In genomic region chr19:53087268-53088143, GRCm38 (mm10) we compare ENCODE assay signal across 8 mouse cellular contexts. TPM values are rescaled to one million over a fixed set of nuclear protein-coding genes. Genes with fewer than 3 reads are reported as not detected.
DNase-seq lines count a peak whose midpoint lies in the region; TF ChIP-seq lines count a peak whose summit lies in the region.

No protein-coding gene starts in this region.

- 35% methylated on average over 25 of the region's 25 CpGs for WGBS in heart, adult 2 months

- H3K9ac ChIP-seq in heart, adult 2 months (ENCODE audit: low read depth, low read length), result peak overlapping the region; percentile 82

- no peaks in the 10 kb centered on the region for H3K27me3 ChIP-seq in heart, adult 2 months (ENCODE audit: control insufficient read depth, insufficient read depth, low read length)

- TF ChIP-seq EP300 in heart, adult 2 months (IDR thresholded peaks at IDR 0.05; ENCODE audit: insufficient read depth, low read depth, low read length), result no peak

- H3K4me1 ChIP-seq in heart, adult 2 months (ENCODE audit: control insufficient read depth, insufficient read depth, low read length), result peaks cover 5% of the 10 kb centered on the region

- peak overlapping the region; percentile 27; the same call in 1 of the 2 replicates for H3K4me3 ChIP-seq in heart, adult 2 months

- DNase-seq in retina, postnatal 1 day, result peak; percentile 35
- DNase-seq in retina, embryonic 14.5 days (ENCODE audit: low spot score), result no peak
- DNase-seq in heart, adult 2 months, result peak; percentile 50 to 52
- DNase-seq in kidney, adult 9 months, result peak; percentile 32
- peak; percentile 38 for DNase-seq in lung, postnatal 14 days
- DNase-seq in frontal cortex, postnatal 25 days (ENCODE audit: low spot score in 2 of 2), result no peak
- DNase-seq in left cerebral cortex, postnatal 36 days (ENCODE audit: low spot score in 2 of 2), result no peak
- DNase-seq in spleen, adult 18-20 months, result no peak

- no peaks in the 10 kb centered on the region for H3K36me3 ChIP-seq in heart, adult 2 months (ENCODE audit: control insufficient read depth, insufficient read depth, low read length)

- TF ChIP-seq CTCF in heart, adult 2 months (IDR thresholded peaks at IDR 0.05), result no peak

- intact Hi-C loops in heart, adult 2 months (cut with DNase I), result loop anchor here (5.0 kb wide), 1 partner anchor 45 kb away; no protein-coding TSS in a partner anchor
- intact Hi-C loops in left cerebral cortex, postnatal 36 days (cut with DNase I), result no loop called here

- H3K79me2 ChIP-seq in heart, adult 2 months (replicated peaks; ENCODE audit: control insufficient read depth, insufficient read depth, low read length), result no peaks in the 10 kb centered on the region

- 0 out of 2 replicates have a peak, but pooled peaks have one; percentile 8 for TF ChIP-seq POLR2A in heart, adult 2 months (IDR thresholded peaks at IDR 0.05; ENCODE audit: insufficient read depth, low read depth, low read length)

- H3K27ac ChIP-seq in heart, adult 2 months, result peak overlapping the region; percentile 72

RNA-seq across cellular contexts. Expression of gene Xpnpep1, which starts 47.5 kb away (rescaled TPM):
- 10 to 100 TPM; 59.8 to 70.1 TPM for total RNA-seq in heart, adult 2 months (2021)
- polyA plus RNA-seq in heart, adult 2 months (2012; rRNA removed), result 49.8 and 71.9 TPM in 2 replicates
- total RNA-seq in left cerebral cortex, postnatal 36 days (2021), result 10 to 100 TPM; 61.8 to 70.3 TPM

RNA-seq across cellular contexts. Expression of gene Add3, which starts 52.7 kb away (rescaled TPM):
- total RNA-seq in heart, adult 2 months (2021), result 10 to 100 TPM; 38.9 to 50.5 TPM
- 25.2 and 44.5 TPM in 2 replicates for polyA plus RNA-seq in heart, adult 2 months (2012; rRNA removed)
- 10 to 100 TPM; 89.3 to 89.6 TPM for total RNA-seq in left cerebral cortex, postnatal 36 days (2021)

Comparison
In these comparisons a context has a peak if more than half of its experiments do, and no peak if none do; other contexts are left out.
1. DNase-seq: peak in retina, postnatal 1 day (single experiment), heart, adult 2 months (2 of 2), kidney, adult 9 months (single experiment) and lung, postnatal 14 days (single experiment); none in retina, embryonic 14.5 days (single experiment), frontal cortex, postnatal 25 days (0 of 2), left cerebral cortex, postnatal 36 days (0 of 2) and spleen, adult 18-20 months (0 of 2).